Mouse (Mus musculus): ENCODE data around the gene Tmem179. TPM values are rescaled to one million over a fixed set of nuclear protein-coding genes. Genes with fewer than 3 reads are reported as not detected.

Gene Tmem179
- polyA plus RNA-seq, 1 experiment from 2014 or later, result 0.12 TPM

DNA sequence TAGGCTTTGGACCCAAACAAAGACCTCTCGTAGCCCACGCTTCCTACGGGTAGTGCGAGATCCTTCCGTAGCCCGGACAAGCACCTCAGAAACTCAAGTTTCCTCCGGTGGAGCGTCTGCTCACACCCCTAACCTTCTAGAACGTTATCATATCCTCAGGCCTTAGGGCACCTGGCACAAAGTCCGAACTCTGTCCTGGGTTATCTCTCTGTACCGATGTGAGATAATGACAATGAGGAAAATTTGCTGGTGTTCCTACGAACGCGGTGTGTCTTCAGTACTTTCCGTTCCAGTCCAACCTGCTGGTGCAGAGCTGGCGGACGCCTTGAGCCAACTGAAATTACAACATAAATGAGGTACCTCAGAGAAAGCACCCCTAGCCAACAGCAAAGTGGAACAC, 50.6 kb downstream of the Tmem179 start:
- H3K4me3 ChIP-seq (ENCODE audit: low read depth, low read length), result no peak overlapping the region
- ATAC-seq (ENCODE audit: insufficient read depth), result no peak
- H3K9me3 ChIP-seq (ENCODE audit: low read depth, low read length), result no peaks in the 10 kb centered on the region
- no peak overlapping the region for H3K4me2 ChIP-seq
- H3K27ac ChIP-seq (ENCODE audit: low read depth), result no peak overlapping the region
- H3K4me1 ChIP-seq (ENCODE audit: insufficient read depth), result no peaks in the 10 kb centered on the region
- 88% methylated on average over 17 of the region's 17 CpGs for WGBS
- TF ChIP-seq CTCF (IDR thresholded peaks at IDR 0.05; ENCODE audit: low read depth), result no peak
- H3K36me3 ChIP-seq (ENCODE audit: insufficient read depth), result no peaks in the 10 kb centered on the region
- no peak for DNase-seq
- H3K9ac ChIP-seq, result no peak overlapping the region
- H3K27me3 ChIP-seq (ENCODE audit: insufficient read depth, low read length), result no peaks in the 10 kb centered on the region; the same call in 1 of the 2 replicates

DNA sequence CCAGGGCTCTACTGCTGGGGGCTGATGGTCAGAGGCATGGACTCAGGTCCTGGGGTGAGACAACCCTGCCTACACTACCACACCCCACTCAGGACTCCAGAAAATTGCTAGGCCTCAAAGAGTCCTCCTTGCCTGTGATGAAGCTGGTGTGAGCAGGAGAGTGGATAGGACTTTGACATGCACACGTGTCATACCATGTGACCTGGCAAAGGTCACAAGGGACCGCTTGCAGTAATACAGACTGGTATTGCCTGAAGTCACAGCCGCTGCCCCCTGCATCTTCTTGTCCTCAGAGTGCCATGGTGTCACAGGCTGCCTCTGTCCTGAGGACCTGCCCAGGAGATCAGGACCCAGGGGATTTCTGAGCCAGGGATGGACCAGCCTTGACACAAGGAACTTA, 52.0 kb downstream of the Tmem179 start:
- H3K9me3 ChIP-seq (ENCODE audit: low read depth, low read length), result no peaks in the 10 kb centered on the region
- no peaks in the 10 kb centered on the region for H3K27me3 ChIP-seq (ENCODE audit: insufficient read depth, low read length)
- 74% methylated on average over 3 of the region's 3 CpGs for WGBS
- no peak overlapping the region for H3K27ac ChIP-seq (ENCODE audit: low read depth)
- ATAC-seq (ENCODE audit: insufficient read depth), result no peak
- no peaks in the 10 kb centered on the region for H3K4me1 ChIP-seq (ENCODE audit: insufficient read depth)
- H3K9ac ChIP-seq, result no peak overlapping the region
- no peak overlapping the region for H3K4me2 ChIP-seq
- H3K4me3 ChIP-seq (ENCODE audit: low read depth, low read length), result no peak overlapping the region
- TF ChIP-seq CTCF (IDR thresholded peaks at IDR 0.05; ENCODE audit: low read depth), result no peak
- DNase-seq, result no peak
- no peaks in the 10 kb centered on the region for H3K36me3 ChIP-seq (ENCODE audit: insufficient read depth)

DNA sequence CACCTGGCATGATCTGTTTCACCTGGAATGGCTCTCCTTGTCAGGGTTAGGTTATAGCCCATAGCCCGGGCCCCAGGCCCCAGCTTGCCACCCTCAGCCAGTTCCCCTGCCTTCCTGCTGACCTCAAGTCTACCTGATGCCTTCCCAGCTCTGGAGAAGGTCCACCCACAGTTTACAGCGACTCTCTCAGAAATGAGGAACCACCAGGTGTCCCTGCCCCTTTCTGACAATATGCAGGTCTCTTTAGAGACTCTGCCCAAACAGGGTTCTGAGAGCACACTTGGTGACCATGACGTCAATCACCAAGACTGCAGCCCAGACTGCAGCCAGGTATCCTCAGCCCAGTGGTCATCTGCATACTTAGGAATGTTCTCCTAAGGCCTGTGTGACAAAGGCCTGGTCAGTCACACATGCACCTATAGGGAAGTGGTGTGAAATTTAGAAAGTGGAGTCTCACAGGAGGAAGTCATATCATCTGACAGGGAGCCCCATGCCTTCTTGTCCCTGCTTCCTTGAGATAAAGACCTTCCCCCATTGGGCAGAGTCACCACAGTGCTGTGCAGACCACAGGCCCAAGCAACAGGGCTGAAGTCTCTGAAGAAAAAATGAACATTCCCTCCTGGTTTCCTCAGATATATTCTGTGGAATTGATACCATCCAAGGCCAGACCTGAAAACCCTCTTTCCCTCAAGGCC, 52.6 kb downstream of the Tmem179 start:
- H3K4me1 ChIP-seq (ENCODE audit: insufficient read depth), result no peaks in the 10 kb centered on the region
- H3K27ac ChIP-seq (ENCODE audit: low read depth), result no peak overlapping the region
- no peaks in the 10 kb centered on the region for H3K9me3 ChIP-seq (ENCODE audit: low read depth, low read length)
- H3K4me2 ChIP-seq, result no peak overlapping the region
- H3K27me3 ChIP-seq (ENCODE audit: insufficient read depth, low read length), result no peaks in the 10 kb centered on the region
- DNase-seq (no peak), ATAC-seq (ENCODE audit: insufficient read depth) (no peak)
- TF ChIP-seq CTCF (IDR thresholded peaks at IDR 0.05; ENCODE audit: low read depth), result no peak
- no peaks in the 10 kb centered on the region for H3K36me3 ChIP-seq (ENCODE audit: insufficient read depth)
- WGBS, result 71% methylated on average over 3 of the region's 3 CpGs
- H3K9ac ChIP-seq, result no peak overlapping the region
- H3K4me3 ChIP-seq (ENCODE audit: low read depth, low read length), result no peak overlapping the region

DNA sequence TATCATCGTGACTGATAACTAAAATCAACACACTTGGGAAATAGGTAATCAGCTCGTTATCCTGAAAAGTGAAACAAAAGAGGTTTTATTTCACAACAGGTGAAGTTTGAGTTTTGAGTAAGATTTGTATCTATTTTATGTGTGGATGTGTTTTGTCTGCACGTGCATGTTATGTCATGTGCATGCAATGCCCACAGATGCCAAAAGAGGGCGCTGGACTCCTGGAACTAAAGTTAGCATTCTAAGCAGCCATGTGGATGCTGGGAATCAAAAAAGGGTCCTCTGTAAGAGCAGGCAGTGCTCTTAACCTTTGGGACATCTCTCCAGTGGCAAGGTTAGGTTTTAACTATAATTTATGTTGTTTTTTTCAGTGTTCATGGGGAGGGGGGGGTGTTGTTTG, 53.3 kb downstream of the Tmem179 start:
- DNase-seq, result peak; percentile 22
- Histone ChIP-seq H3K36me3 (ENCODE audit: insufficient read depth) (no peaks in the 10 kb centered on the region), H3K4me2 (no peak overlapping the region), H3K27ac (ENCODE audit: low read depth) (no peak overlapping the region), H3K27me3 (ENCODE audit: insufficient read depth, low read length) (no peaks in the 10 kb centered on the region), H3K9ac (no peak overlapping the region), H3K9me3 (ENCODE audit: low read depth, low read length) (no peaks in the 10 kb centered on the region), H3K4me1 (ENCODE audit: insufficient read depth) (no peaks in the 10 kb centered on the region), H3K4me3 (ENCODE audit: low read depth, low read length) (no peak overlapping the region)
- 75% methylated on average over 4 of the region's 4 CpGs for WGBS
- ATAC-seq (ENCODE audit: insufficient read depth), result no peak
- peak; percentile 32 for TF ChIP-seq CTCF (IDR thresholded peaks at IDR 0.05; ENCODE audit: low read depth)

DNA sequence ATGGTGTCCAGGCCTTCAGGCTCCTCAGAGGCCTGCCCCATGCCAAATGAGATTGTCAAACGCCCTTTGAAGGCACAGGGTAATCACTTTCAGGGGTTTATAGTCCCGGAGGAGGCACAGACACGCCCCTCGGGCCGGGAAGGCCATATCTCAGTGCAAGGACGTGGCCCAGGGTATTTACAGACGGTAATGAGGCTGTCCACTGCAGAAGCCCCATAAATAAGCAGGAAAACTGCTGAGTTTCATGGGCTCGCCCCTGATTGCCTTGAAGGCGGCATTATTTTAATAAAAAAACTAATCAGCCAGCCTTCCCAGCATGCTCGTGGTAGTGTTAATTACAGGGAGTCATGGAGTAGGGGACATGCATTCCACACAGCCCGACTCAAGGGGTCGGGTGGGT, 54.1 kb downstream of the Tmem179 start:
- Histone ChIP-seq H3K9ac (no peak overlapping the region), H3K27me3 (ENCODE audit: insufficient read depth, low read length) (no peaks in the 10 kb centered on the region), H3K27ac (ENCODE audit: low read depth) (no peak overlapping the region), H3K4me2 (no peak overlapping the region), H3K4me1 (ENCODE audit: insufficient read depth) (no peaks in the 10 kb centered on the region), H3K4me3 (ENCODE audit: low read depth, low read length) (no peak overlapping the region), H3K9me3 (ENCODE audit: low read depth, low read length) (no peaks in the 10 kb centered on the region), H3K36me3 (ENCODE audit: insufficient read depth) (no peaks in the 10 kb centered on the region)
- ATAC-seq (ENCODE audit: insufficient read depth) (no peak), DNase-seq (no peak)
- 64% methylated on average over 12 of the region's 12 CpGs for WGBS
- TF ChIP-seq CTCF (IDR thresholded peaks at IDR 0.05; ENCODE audit: low read depth), result no peak

DNA sequence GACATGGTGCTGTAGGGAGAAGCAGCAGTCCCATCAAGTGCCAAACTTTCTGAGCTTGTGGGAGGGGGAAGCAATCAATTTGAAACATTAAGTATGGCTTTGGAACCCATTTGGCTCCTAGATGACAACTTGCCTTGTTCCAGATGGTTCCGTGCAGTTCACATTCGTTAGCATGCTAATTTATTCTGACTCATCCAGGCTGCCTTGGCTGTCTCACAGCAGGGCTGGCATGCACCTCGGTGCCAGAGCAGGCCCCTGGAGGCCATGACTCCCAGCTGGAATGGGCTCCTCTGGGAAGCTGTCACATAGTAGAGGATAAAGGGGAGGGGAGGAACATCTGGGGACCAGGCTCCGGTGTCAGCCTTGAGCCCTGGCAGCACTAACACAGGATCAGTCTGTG, 58.7 kb downstream of the Tmem179 start:
- Histone ChIP-seq H3K4me1 (ENCODE audit: insufficient read depth) (no peaks in the 10 kb centered on the region), H3K4me3 (ENCODE audit: low read depth, low read length) (no peak overlapping the region), H3K27ac (ENCODE audit: low read depth) (no peak overlapping the region), H3K36me3 (ENCODE audit: insufficient read depth) (no peaks in the 10 kb centered on the region), H3K9ac (no peak overlapping the region), H3K27me3 (ENCODE audit: insufficient read depth, low read length) (no peaks in the 10 kb centered on the region), H3K9me3 (ENCODE audit: low read depth, low read length) (no peaks in the 10 kb centered on the region), H3K4me2 (no peak overlapping the region)
- 44% methylated on average over 4 of the region's 4 CpGs for WGBS
- DNase-seq (peak; percentile 19), ATAC-seq (ENCODE audit: insufficient read depth) (no peak)
- no peak for TF ChIP-seq CTCF (IDR thresholded peaks at IDR 0.05; ENCODE audit: low read depth)

DNA sequence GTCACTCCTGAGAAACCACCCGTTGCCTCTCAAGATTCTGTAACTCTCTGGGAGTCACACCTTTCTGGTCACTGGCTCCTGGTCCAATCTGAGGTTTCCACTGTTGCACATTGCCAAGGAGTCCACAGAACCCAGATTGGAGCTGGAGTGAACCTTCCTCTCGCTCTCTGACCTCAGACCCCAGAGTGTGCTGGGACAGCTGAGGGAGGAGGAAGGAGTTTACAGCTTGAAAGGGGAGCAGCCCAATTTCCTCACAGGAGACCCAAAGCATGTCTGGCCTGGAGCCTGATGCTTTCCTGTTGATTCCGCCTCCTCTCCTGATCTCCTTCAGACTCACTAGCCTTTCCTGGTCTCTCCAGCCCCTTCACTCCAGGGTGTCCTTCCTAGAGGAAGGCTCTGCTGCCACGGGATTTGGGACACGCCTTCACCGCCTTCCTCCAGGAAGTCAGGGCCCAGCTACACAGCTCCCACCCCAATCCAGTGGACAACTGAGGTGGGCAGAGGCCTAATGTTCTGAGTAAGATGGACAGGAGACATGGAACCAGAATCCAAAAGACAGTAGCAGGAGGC, 60.3 kb downstream of the Tmem179 start:
- no peak for ATAC-seq (ENCODE audit: insufficient read depth)
- TF ChIP-seq CTCF (IDR thresholded peaks at IDR 0.05; ENCODE audit: low read depth), result no peak
- WGBS, result 52% methylated on average over 6 of the region's 6 CpGs

More for the DNA sequence above, 60.3 kb downstream of the Tmem179 start:
- Histone ChIP-seq H3K36me3 (ENCODE audit: insufficient read depth) (no peaks in the 10 kb centered on the region), H3K9ac (no peak overlapping the region), H3K9me3 (ENCODE audit: low read depth, low read length) (no peaks in the 10 kb centered on the region), H3K4me2 (no peak overlapping the region), H3K27me3 (ENCODE audit: insufficient read depth, low read length) (no peaks in the 10 kb centered on the region), H3K4me1 (ENCODE audit: insufficient read depth) (no peaks in the 10 kb centered on the region), H3K27ac (ENCODE audit: low read depth) (no peak overlapping the region), H3K4me3 (ENCODE audit: low read depth, low read length) (no peak overlapping the region)
- DNase-seq, result peak; percentile 7
